Mouse (Mus musculus): ENCODE measurements at regions not wholly inside any gene's neighbourhood (a gene's known extent, or its start where the extent isn't known, plus 50 kb on each side); places are given as distances from the start of the nearest gene placed in this dataset.
A peak's percentile ranks its signal among the peaks of the same experiment; 100 is the strongest.

GRCm38 (mm10) chr1:67409531-67409930 is 286.7 kb downstream of the Cps1 start:
- no peaks in the 10 kb centered on the region for H3K36me3 ChIP-seq (ENCODE audit: insufficient read depth, low read length)
- no peak overlapping the region for H3K27ac ChIP-seq (ENCODE audit: low read length)
- H3K4me1 ChIP-seq (ENCODE audit: insufficient read depth, low read depth, low read length), result no peaks in the 10 kb centered on the region
- no peak for TF ChIP-seq CTCF (IDR thresholded peaks at IDR 0.05)
- TF ChIP-seq EP300 (IDR thresholded peaks at IDR 0.05), result no peak
- no peak for DNase-seq (ENCODE audit: low spot score)
- no peak overlapping the region for H3K4me3 ChIP-seq (ENCODE audit: low read depth, low read length)
- no peaks in the 10 kb centered on the region for H3K27me3 ChIP-seq (replicated peaks; ENCODE audit: insufficient read depth, low read length)
- H3K9ac ChIP-seq (replicated peaks; ENCODE audit: low read depth), result no peak overlapping the region
- 79% methylated on average over 6 of the region's 6 CpGs for WGBS
- ATAC-seq, result no peak
- no peaks in the 10 kb centered on the region for H3K9me3 ChIP-seq (ENCODE audit: low read length)
- no peak overlapping the region for H3K4me2 ChIP-seq (replicated peaks; ENCODE audit: low read depth, low read length)

GRCm38 (mm10) chr1:67417196-67417595 is 294.4 kb downstream of the Cps1 start:
- WGBS, result 42% methylated on average over 1 of the region's 1 CpGs
- peak; percentile 77 for ATAC-seq

GRCm38 (mm10) chr1:67428398-67428797 is 305.6 kb downstream of the Cps1 start:
- Histone ChIP-seq H3K9me3 (ENCODE audit: low read length) (no peaks in the 10 kb centered on the region), H3K4me2 (replicated peaks; ENCODE audit: low read depth, low read length) (no peak overlapping the region), H3K27me3 (replicated peaks; ENCODE audit: insufficient read depth, low read length) (no peaks in the 10 kb centered on the region), H3K36me3 (ENCODE audit: insufficient read depth, low read length) (no peaks in the 10 kb centered on the region), H3K27ac (ENCODE audit: low read length) (no peak overlapping the region), H3K4me1 (ENCODE audit: insufficient read depth, low read depth, low read length) (no peaks in the 10 kb centered on the region), H3K9ac (replicated peaks; ENCODE audit: low read depth) (no peak overlapping the region), H3K4me3 (ENCODE audit: low read depth, low read length) (no peak overlapping the region)
- no peak for ATAC-seq
- DNase-seq (ENCODE audit: low spot score), result no peak
- TF ChIP-seq EP300 (IDR thresholded peaks at IDR 0.05) (no peak), CTCF (IDR thresholded peaks at IDR 0.05) (no peak)
- 31% methylated on average over 3 of the region's 3 CpGs for WGBS

More at GRCm38 (mm10) chr1:67417196-67417595, 294.4 kb downstream of the Cps1 start:
- H3K4me1 ChIP-seq (ENCODE audit: insufficient read depth, low read depth, low read length), result no peaks in the 10 kb centered on the region
- H3K4me3 ChIP-seq (ENCODE audit: low read depth, low read length), result no peak overlapping the region
- DNase-seq (ENCODE audit: low spot score), result peak; percentile 42
- H3K9me3 ChIP-seq (ENCODE audit: low read length), result no peaks in the 10 kb centered on the region
- H3K27me3 ChIP-seq (replicated peaks; ENCODE audit: insufficient read depth, low read length), result no peaks in the 10 kb centered on the region
- H3K36me3 ChIP-seq (ENCODE audit: insufficient read depth, low read length), result no peaks in the 10 kb centered on the region; the same call in 1 of the 2 replicates
- no peak overlapping the region for H3K9ac ChIP-seq (replicated peaks; ENCODE audit: low read depth)
- H3K4me2 ChIP-seq (replicated peaks; ENCODE audit: low read depth, low read length), result no peak overlapping the region
- no peak overlapping the region for H3K27ac ChIP-seq (ENCODE audit: low read length)
- no peak for TF ChIP-seq EP300 (IDR thresholded peaks at IDR 0.05)
- no peak for TF ChIP-seq CTCF (IDR thresholded peaks at IDR 0.05)

GRCm38 (mm10) chr1:67450831-67451230 is 328.0 kb downstream of the Cps1 start:
- DNase-seq (ENCODE audit: low spot score), result no peak
- Histone ChIP-seq H3K4me3 (ENCODE audit: low read depth, low read length) (no peak overlapping the region), H3K27ac (ENCODE audit: low read length) (no peak overlapping the region), H3K4me2 (replicated peaks; ENCODE audit: low read depth, low read length) (no peak overlapping the region), H3K4me1 (ENCODE audit: insufficient read depth, low read depth, low read length) (no peaks in the 10 kb centered on the region), H3K36me3 (ENCODE audit: insufficient read depth, low read length) (no peaks in the 10 kb centered on the region), H3K27me3 (replicated peaks; ENCODE audit: insufficient read depth, low read length) (no peaks in the 10 kb centered on the region), H3K9ac (replicated peaks; ENCODE audit: low read depth) (no peak overlapping the region), H3K9me3 (ENCODE audit: low read length) (no peaks in the 10 kb centered on the region)
- no peak for ATAC-seq
- 73% methylated on average over 2 of the region's 2 CpGs for WGBS
- no peak for TF ChIP-seq EP300 (IDR thresholded peaks at IDR 0.05)
- no peak for TF ChIP-seq CTCF (IDR thresholded peaks at IDR 0.05)

- H3K9me3 ChIP-seq (ENCODE audit: low read length), result no peaks in the 10 kb centered on the region
- 44% methylated on average over 2 of the region's 2 CpGs for WGBS
- no peaks in the 10 kb centered on the region for H3K36me3 ChIP-seq (ENCODE audit: insufficient read depth, low read length)
- no peak overlapping the region for H3K9ac ChIP-seq (replicated peaks; ENCODE audit: low read depth)
- no peak overlapping the region for H3K27ac ChIP-seq (ENCODE audit: low read length)
- H3K4me2 ChIP-seq (replicated peaks; ENCODE audit: low read depth, low read length), result no peak overlapping the region
- DNase-seq (ENCODE audit: low spot score) (no peak), ATAC-seq (no peak)
- TF ChIP-seq CTCF (IDR thresholded peaks at IDR 0.05), result no peak
- TF ChIP-seq EP300 (IDR thresholded peaks at IDR 0.05), result no peak
- H3K4me3 ChIP-seq (ENCODE audit: low read depth, low read length), result no peak overlapping the region
- H3K27me3 ChIP-seq (replicated peaks; ENCODE audit: insufficient read depth, low read length), result no peaks in the 10 kb centered on the region
- H3K4me1 ChIP-seq (ENCODE audit: insufficient read depth, low read depth, low read length), result no peaks in the 10 kb centered on the region
These were observed 341.4 kb downstream of the Cps1 start for GRCm38 (mm10) chr1:67464203-67464602.

- H3K4me1 ChIP-seq (ENCODE audit: insufficient read depth, low read depth, low read length), result no peaks in the 10 kb centered on the region
- H3K9ac ChIP-seq (replicated peaks; ENCODE audit: low read depth), result no peak overlapping the region
- no peak overlapping the region for H3K4me3 ChIP-seq (ENCODE audit: low read depth, low read length)
- H3K9me3 ChIP-seq (ENCODE audit: low read length), result no peaks in the 10 kb centered on the region
- TF ChIP-seq EP300 (IDR thresholded peaks at IDR 0.05), result no peak
- TF ChIP-seq CTCF (IDR thresholded peaks at IDR 0.05), result no peak
- H3K27me3 ChIP-seq (replicated peaks; ENCODE audit: insufficient read depth, low read length), result no peaks in the 10 kb centered on the region
- no peak overlapping the region for H3K4me2 ChIP-seq (replicated peaks; ENCODE audit: low read depth, low read length)
- no peaks in the 10 kb centered on the region for H3K36me3 ChIP-seq (ENCODE audit: insufficient read depth, low read length)
- 49% methylated on average over 4 of the region's 4 CpGs for WGBS
- no peak overlapping the region for H3K27ac ChIP-seq (ENCODE audit: low read length)
- no peak for DNase-seq (ENCODE audit: low spot score)
- no peak for ATAC-seq
These were observed 342.7 kb downstream of the Cps1 start for GRCm38 (mm10) chr1:67465527-67465926.

GRCm38 (mm10) chr1:67477006-67477405 is 354.2 kb downstream of the Cps1 start:
- no peaks in the 10 kb centered on the region for H3K36me3 ChIP-seq (ENCODE audit: insufficient read depth, low read length)
- no peak for ATAC-seq
- H3K4me2 ChIP-seq (replicated peaks; ENCODE audit: low read depth, low read length), result no peak overlapping the region
- no peak overlapping the region for H3K4me3 ChIP-seq (ENCODE audit: low read depth, low read length)
- 58% methylated on average over 11 of the region's 11 CpGs for WGBS
- H3K4me1 ChIP-seq (ENCODE audit: insufficient read depth, low read depth, low read length), result no peaks in the 10 kb centered on the region
- no peaks in the 10 kb centered on the region for H3K9me3 ChIP-seq (ENCODE audit: low read length)
- no peak overlapping the region for H3K9ac ChIP-seq (replicated peaks; ENCODE audit: low read depth)
- no peak for DNase-seq (ENCODE audit: low spot score)
- H3K27me3 ChIP-seq (replicated peaks; ENCODE audit: insufficient read depth, low read length), result no peaks in the 10 kb centered on the region
- no peak for TF ChIP-seq EP300 (IDR thresholded peaks at IDR 0.05)
- TF ChIP-seq CTCF (IDR thresholded peaks at IDR 0.05), result no peak
- no peak overlapping the region for H3K27ac ChIP-seq (ENCODE audit: low read length)
